Mouse (Mus musculus): ENCODE measurements at regions not wholly inside any gene's neighbourhood (a gene's known extent, or its start where the extent isn't known, plus 50 kb on each side); places are given as distances from the start of the nearest gene placed in this dataset.

DNA sequence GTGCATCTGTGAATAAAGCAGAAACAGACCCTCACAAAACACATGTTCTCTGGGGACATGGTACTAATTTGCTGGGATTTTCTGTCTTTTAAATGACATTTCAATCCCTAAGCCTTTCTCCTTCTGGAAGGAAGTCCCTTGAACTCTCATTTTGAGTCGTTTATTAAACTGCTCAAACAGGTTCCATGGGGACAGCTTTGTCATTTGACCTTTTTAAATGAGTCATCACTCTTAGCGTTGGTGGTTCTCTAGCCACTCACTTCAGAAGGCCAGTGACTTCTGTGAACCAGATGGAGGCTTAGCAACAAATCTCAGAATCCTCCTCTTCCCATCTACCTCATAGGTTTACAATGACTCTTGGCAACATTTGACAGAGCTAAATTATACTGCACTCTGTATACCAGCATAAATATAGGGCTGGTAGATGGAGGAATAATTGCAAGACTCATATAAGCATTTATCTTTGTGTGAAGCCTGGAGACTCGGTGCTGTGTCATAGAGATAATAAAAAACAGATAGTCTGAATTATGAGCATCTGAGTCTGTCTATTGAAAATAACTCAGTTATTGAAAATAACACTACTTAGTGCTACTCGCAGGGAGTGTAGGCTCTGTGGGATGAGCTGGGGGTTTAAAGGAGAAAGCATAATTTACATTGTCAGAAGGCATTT lies 185.4 kb upstream of the Crbn start:
- ATAC-seq (replicated peaks; ENCODE audit: extremely low read depth, insufficient read depth, low FRiP score), result no peak
- Histone ChIP-seq H3K9ac (ENCODE audit: low read length) (no peak overlapping the region), H3K36me3 (ENCODE audit: control insufficient read depth, insufficient read depth) (no peaks in the 10 kb centered on the region), H3K4me1 (ENCODE audit: control insufficient read depth, insufficient read depth, low read length) (no peaks in the 10 kb centered on the region), H3K27me3 (ENCODE audit: control insufficient read depth, insufficient read depth, low read length) (no peaks in the 10 kb centered on the region), H3K4me2 (ENCODE audit: low read depth, low read length) (no peak overlapping the region), H3K9me3 (replicated peaks; ENCODE audit: control insufficient read depth, low read length) (no peaks in the 10 kb centered on the region), H3K27ac (ENCODE audit: low read length) (no peak overlapping the region), H3K4me3 (ENCODE audit: low read length) (no peak overlapping the region)
- 43% methylated on average over 4 of the region's 4 CpGs for WGBS

- no peak for ATAC-seq (replicated peaks; ENCODE audit: extremely low read depth, insufficient read depth, low FRiP score)
- no peak overlapping the region for H3K27ac ChIP-seq (ENCODE audit: low read length)
- no peak overlapping the region for H3K4me3 ChIP-seq (ENCODE audit: low read length)
- no peaks in the 10 kb centered on the region for H3K9me3 ChIP-seq (replicated peaks; ENCODE audit: control insufficient read depth, low read length)
- H3K36me3 ChIP-seq (ENCODE audit: control insufficient read depth, insufficient read depth), result no peaks in the 10 kb centered on the region
- no peak overlapping the region for H3K4me2 ChIP-seq (ENCODE audit: low read depth, low read length)
- no peaks in the 10 kb centered on the region for H3K27me3 ChIP-seq (ENCODE audit: control insufficient read depth, insufficient read depth, low read length)
- H3K9ac ChIP-seq (ENCODE audit: low read length), result no peak overlapping the region
- no peaks in the 10 kb centered on the region for H3K4me1 ChIP-seq (ENCODE audit: control insufficient read depth, insufficient read depth, low read length)
- 96% methylated on average over 1 of the region's 1 CpGs for WGBS
Observed at GRCm38 (mm10) chr6:106991586-106991985, 191.7 kb upstream of the Crbn start.

- no peak overlapping the region for H3K4me2 ChIP-seq (ENCODE audit: low read depth, low read length)
- no peaks in the 10 kb centered on the region for H3K4me1 ChIP-seq (ENCODE audit: control insufficient read depth, insufficient read depth, low read length)
- no peaks in the 10 kb centered on the region for H3K27me3 ChIP-seq (ENCODE audit: control insufficient read depth, insufficient read depth, low read length)
- ATAC-seq (replicated peaks; ENCODE audit: extremely low read depth, insufficient read depth, low FRiP score), result no peak
- no peaks in the 10 kb centered on the region for H3K9me3 ChIP-seq (replicated peaks; ENCODE audit: control insufficient read depth, low read length)
- H3K27ac ChIP-seq (ENCODE audit: low read length), result no peak overlapping the region
- H3K36me3 ChIP-seq (ENCODE audit: control insufficient read depth, insufficient read depth), result no peaks in the 10 kb centered on the region
- H3K4me3 ChIP-seq (ENCODE audit: low read length), result no peak overlapping the region
- 73% methylated on average over 4 of the region's 4 CpGs for WGBS
- H3K9ac ChIP-seq (ENCODE audit: low read length), result no peak overlapping the region
Observed at GRCm38 (mm10) chr6:107004406-107005120, 204.7 kb upstream of the Crbn start.

- Histone ChIP-seq H3K4me2 (ENCODE audit: low read depth, low read length) (no peak overlapping the region), H3K4me1 (ENCODE audit: control insufficient read depth, insufficient read depth, low read length) (no peaks in the 10 kb centered on the region), H3K9ac (ENCODE audit: low read length) (no peak overlapping the region), H3K27ac (ENCODE audit: low read length) (no peak overlapping the region), H3K4me3 (ENCODE audit: low read length) (no peak overlapping the region), H3K36me3 (ENCODE audit: control insufficient read depth, insufficient read depth) (no peaks in the 10 kb centered on the region), H3K27me3 (ENCODE audit: control insufficient read depth, insufficient read depth, low read length) (no peaks in the 10 kb centered on the region), H3K9me3 (replicated peaks; ENCODE audit: control insufficient read depth, low read length) (no peaks in the 10 kb centered on the region)
- no peak for ATAC-seq (replicated peaks; ENCODE audit: extremely low read depth, insufficient read depth, low FRiP score)
- WGBS, result 78% methylated on average over 4 of the region's 4 CpGs
Observed at GRCm38 (mm10) chr6:107010785-107011184, 210.9 kb upstream of the Crbn start.

DNA sequence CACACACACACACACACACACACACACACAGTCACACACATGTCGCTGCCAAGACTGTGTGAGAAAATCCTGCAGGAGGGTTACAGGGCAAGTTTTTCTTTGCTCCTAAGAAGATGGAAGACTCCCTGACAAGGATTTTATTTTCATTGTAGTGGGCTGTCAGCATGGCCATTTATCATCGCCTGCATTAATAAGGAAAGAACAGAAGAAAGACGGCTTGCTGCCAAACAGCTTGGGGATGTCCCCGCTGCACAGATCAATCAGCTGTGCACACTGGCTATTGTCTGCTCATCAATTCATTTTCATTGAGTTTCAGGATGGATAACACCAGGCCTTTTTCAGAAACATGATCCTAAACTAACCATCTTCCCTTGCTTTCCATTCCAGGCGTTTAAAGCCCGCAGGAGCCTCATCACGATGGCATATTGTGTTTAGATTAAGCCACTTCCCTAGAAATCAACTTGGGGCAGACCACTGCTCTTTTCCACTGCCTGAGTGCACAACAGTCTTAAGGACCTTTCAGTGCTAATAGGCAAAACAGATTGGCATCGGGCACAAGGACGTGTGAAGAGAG lies 213.1 kb upstream of the Crbn start:
- Histone ChIP-seq H3K36me3 (ENCODE audit: control insufficient read depth, insufficient read depth) (no peaks in the 10 kb centered on the region), H3K9ac (ENCODE audit: low read length) (no peak overlapping the region), H3K27ac (ENCODE audit: low read length) (no peak overlapping the region), H3K9me3 (replicated peaks; ENCODE audit: control insufficient read depth, low read length) (no peaks in the 10 kb centered on the region), H3K4me3 (ENCODE audit: low read length) (no peak overlapping the region), H3K4me2 (ENCODE audit: low read depth, low read length) (0 out of 2 replicates have a peak overlapping the region, but pooled peaks have one; percentile 7), H3K4me1 (ENCODE audit: control insufficient read depth, insufficient read depth, low read length) (no peaks in the 10 kb centered on the region), H3K27me3 (ENCODE audit: control insufficient read depth, insufficient read depth, low read length) (no peaks in the 10 kb centered on the region)
- 49% methylated on average over 9 of the region's 9 CpGs for WGBS
- ATAC-seq (replicated peaks; ENCODE audit: extremely low read depth, insufficient read depth, low FRiP score), result no peak

- Histone ChIP-seq H3K9ac (ENCODE audit: low read length) (no peak overlapping the region), H3K4me3 (ENCODE audit: low read length) (no peak overlapping the region), H3K27me3 (ENCODE audit: control insufficient read depth, insufficient read depth, low read length) (no peaks in the 10 kb centered on the region), H3K9me3 (replicated peaks; ENCODE audit: control insufficient read depth, low read length) (no peaks in the 10 kb centered on the region), H3K4me2 (ENCODE audit: low read depth, low read length) (no peak overlapping the region), H3K27ac (ENCODE audit: low read length) (no peak overlapping the region), H3K4me1 (ENCODE audit: control insufficient read depth, insufficient read depth, low read length) (no peaks in the 10 kb centered on the region), H3K36me3 (ENCODE audit: control insufficient read depth, insufficient read depth) (no peaks in the 10 kb centered on the region)
- 72% methylated on average over 3 of the region's 3 CpGs for WGBS
- no peak for ATAC-seq (replicated peaks; ENCODE audit: extremely low read depth, insufficient read depth, low FRiP score)
Observed at GRCm38 (mm10) chr6:107019126-107019525, 219.2 kb upstream of the Crbn start.

DNA sequence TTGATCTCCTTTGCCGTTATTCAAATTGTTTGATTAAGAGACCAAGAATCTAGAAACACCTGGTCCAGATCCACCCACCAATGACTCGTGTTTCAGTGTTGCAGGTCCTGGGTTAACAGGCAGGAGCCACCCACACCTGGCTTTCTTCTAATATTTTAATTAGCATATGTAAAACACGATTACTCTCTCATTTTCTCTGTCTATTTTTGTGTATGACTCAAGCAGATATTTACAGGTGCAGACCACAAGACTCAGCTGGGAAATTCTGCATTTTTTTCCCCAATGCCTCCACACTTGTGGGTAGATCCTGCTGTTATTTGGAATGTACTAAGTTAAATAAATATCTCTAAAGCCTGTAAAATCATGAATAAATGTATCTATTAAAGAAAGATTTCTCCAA lies 245.3 kb upstream of the Crbn start:
- no peak overlapping the region for H3K4me3 ChIP-seq (ENCODE audit: low read length)
- H3K9ac ChIP-seq (ENCODE audit: low read length), result no peak overlapping the region
- no peak overlapping the region for H3K4me2 ChIP-seq (ENCODE audit: low read depth, low read length)
- no peaks in the 10 kb centered on the region for H3K36me3 ChIP-seq (ENCODE audit: control insufficient read depth, insufficient read depth)
- H3K27me3 ChIP-seq (ENCODE audit: control insufficient read depth, insufficient read depth, low read length), result no peaks in the 10 kb centered on the region
- no peaks in the 10 kb centered on the region for H3K9me3 ChIP-seq (replicated peaks; ENCODE audit: control insufficient read depth, low read length)
- H3K4me1 ChIP-seq (ENCODE audit: control insufficient read depth, insufficient read depth, low read length), result no peaks in the 10 kb centered on the region
- 66% methylated on average over 3 of the region's 3 CpGs for WGBS
- no peak overlapping the region for H3K27ac ChIP-seq (ENCODE audit: low read length)
- no peak for ATAC-seq (replicated peaks; ENCODE audit: extremely low read depth, insufficient read depth, low FRiP score)

DNA sequence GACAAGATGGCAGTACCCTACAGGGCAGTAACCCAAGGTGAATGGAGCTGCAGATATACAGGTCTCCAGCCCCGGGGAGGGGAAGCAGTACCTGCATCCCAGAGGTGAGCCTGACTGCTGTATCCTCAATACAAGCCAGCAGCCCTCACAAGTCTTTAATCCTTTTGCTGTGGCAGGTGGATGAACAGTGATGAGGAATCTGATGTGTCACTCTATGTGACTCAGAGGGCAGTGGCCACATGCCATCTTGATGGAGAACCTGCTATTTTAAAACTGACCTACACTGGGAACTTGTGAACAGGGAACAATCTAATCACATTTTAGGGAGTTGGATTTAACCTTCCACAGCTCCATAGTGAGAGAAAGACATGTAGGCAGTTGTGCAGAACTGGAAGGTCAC lies 251.7 kb upstream of the Crbn start:
- no peaks in the 10 kb centered on the region for H3K4me1 ChIP-seq (ENCODE audit: control insufficient read depth, insufficient read depth, low read length)
- no peak overlapping the region for H3K27ac ChIP-seq (ENCODE audit: low read length)
- H3K9me3 ChIP-seq (replicated peaks; ENCODE audit: control insufficient read depth, low read length), result no peaks in the 10 kb centered on the region
- H3K27me3 ChIP-seq (ENCODE audit: control insufficient read depth, insufficient read depth, low read length), result no peaks in the 10 kb centered on the region
- no peaks in the 10 kb centered on the region for H3K36me3 ChIP-seq (ENCODE audit: control insufficient read depth, insufficient read depth)
- no peak overlapping the region for H3K4me3 ChIP-seq (ENCODE audit: low read length)
- 75% methylated on average over 1 of the region's 1 CpGs for WGBS
- no peak for ATAC-seq (replicated peaks; ENCODE audit: extremely low read depth, insufficient read depth, low FRiP score)
- no peak overlapping the region for H3K4me2 ChIP-seq (ENCODE audit: low read depth, low read length)
- no peak overlapping the region for H3K9ac ChIP-seq (ENCODE audit: low read length)

DNA sequence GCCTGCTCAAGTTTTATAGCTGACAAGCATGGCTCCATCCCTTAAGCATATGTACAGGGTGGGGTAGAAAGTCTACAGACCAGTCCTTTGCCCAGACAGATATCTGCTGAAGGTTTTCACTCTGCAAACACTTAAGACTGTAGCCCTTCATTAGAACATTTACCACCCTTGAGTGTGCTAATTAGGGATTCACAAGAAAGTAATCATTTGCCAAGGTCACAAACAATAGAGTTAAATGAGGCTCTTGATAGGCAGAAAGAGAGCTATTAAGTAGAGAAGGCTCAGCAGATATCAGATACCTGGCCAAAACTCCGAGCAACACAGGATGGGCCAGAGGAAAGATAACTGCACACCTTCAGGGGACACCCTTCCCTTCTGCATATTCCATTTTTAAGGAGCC lies 252.3 kb upstream of the Crbn start:
- 47% methylated on average over 1 of the region's 1 CpGs for WGBS
- H3K4me2 ChIP-seq (ENCODE audit: low read depth, low read length), result no peak overlapping the region
- H3K4me1 ChIP-seq (ENCODE audit: control insufficient read depth, insufficient read depth, low read length), result no peaks in the 10 kb centered on the region
- H3K27me3 ChIP-seq (ENCODE audit: control insufficient read depth, insufficient read depth, low read length), result no peaks in the 10 kb centered on the region
- no peak for ATAC-seq (replicated peaks; ENCODE audit: extremely low read depth, insufficient read depth, low FRiP score)
- no peaks in the 10 kb centered on the region for H3K9me3 ChIP-seq (replicated peaks; ENCODE audit: control insufficient read depth, low read length)
- H3K36me3 ChIP-seq (ENCODE audit: control insufficient read depth, insufficient read depth), result no peaks in the 10 kb centered on the region
- H3K4me3 ChIP-seq (ENCODE audit: low read length), result no peak overlapping the region
- H3K27ac ChIP-seq (ENCODE audit: low read length), result no peak overlapping the region
- H3K9ac ChIP-seq (ENCODE audit: low read length), result no peak overlapping the region
